Mouse (Mus musculus): ENCODE results near the gene Hsp90ab1. TPM values are rescaled to one million over a fixed set of nuclear protein-coding genes. Genes with fewer than 3 reads are reported as not detected.

Hsp90ab1 gene
- polyA plus RNA-seq, 1 experiment from 2014 or later, result 1,593 TPM

DNA sequence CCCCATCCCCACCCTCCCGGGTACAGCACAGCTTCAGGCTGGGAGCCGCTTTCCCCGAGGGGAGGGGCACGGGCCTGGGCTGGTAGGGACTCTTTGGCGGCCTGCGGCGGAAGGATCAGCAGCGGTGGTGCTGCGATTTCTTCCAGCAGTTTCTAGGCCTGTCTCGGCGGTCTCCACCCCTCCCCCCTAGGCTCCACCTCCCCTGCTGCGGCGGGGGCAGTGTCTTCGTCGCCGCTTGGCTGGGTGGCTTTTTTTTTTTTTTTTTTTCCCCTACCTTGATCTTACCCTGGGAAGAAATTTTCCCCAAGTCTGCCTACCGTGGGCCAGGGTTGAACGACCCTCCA lies 681 bp upstream of the Hsp90ab1 start:
- Histone ChIP-seq H3K4me1 (replicated peaks) (peaks cover 50% of the 10 kb centered on the region), H3K27me3 (no peaks in the 10 kb centered on the region), H3K27ac (peak overlapping the region; percentile 99), H3K4me3 (peak overlapping the region; percentile 99), H3K9ac (peak overlapping the region; percentile 100), H3K36me3 (peaks cover 29% of the 10 kb centered on the region), H3K9me3 (no peaks in the 10 kb centered on the region), H3K4me2 (peak overlapping the region; percentile 79)
- WGBS, result 0% methylated on average over 17 of the region's 18 CpGs
- ATAC-seq (ENCODE audit: low FRiP score), result peak; percentile 67

- Histone ChIP-seq H3K27me3 (no peaks in the 10 kb centered on the region), H3K4me3 (peak overlapping the region; percentile 99), H3K9me3 (no peaks in the 10 kb centered on the region), H3K36me3 (peaks cover 43% of the 10 kb centered on the region), H3K4me2 (peak overlapping the region; percentile 79), H3K9ac (peak overlapping the region; percentile 100), H3K4me1 (replicated peaks) (peaks cover 62% of the 10 kb centered on the region), H3K27ac (peak overlapping the region; percentile 99)
- ATAC-seq (ENCODE audit: low FRiP score), result peak; percentile 64
- WGBS, result under 1% methylated on average over 56 of the region's 57 CpGs
Observed at GRCm38 (mm10) chr17:45572103-45573086, 676 bp downstream of the Hsp90ab1 start.

- peaks cover 75% of the 10 kb centered on the region for H3K4me1 ChIP-seq (replicated peaks)
- WGBS, result 91% methylated on average over 4 of the region's 4 CpGs
Observed at GRCm38 (mm10) chr17:45569999-45570398, 3.1 kb downstream of the Hsp90ab1 start.

DNA sequence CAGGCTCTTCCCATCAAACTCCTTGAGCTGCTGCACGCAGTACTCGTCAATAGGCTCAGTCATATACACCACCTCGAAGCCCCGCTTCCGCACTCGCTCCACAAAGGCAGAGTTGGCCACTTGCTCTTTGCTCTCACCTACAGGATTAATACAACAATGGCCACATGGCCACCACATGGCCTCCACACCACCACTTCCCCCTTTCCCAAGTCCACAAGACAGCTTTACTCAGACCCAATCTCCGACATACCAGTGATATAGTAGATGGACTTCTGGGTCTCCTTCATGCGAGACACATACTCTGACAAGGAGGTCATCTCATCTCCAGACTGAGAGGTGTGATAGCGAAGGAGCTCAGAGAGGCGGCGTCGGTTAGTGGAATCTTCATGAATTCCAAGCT lies 4.1 kb downstream of the Hsp90ab1 start:
- Histone ChIP-seq H3K9me3 (no peaks in the 10 kb centered on the region), H3K27me3 (no peaks in the 10 kb centered on the region), H3K4me3 (no peak overlapping the region), H3K4me2 (no peak overlapping the region), H3K27ac (0 out of 2 replicates have a peak overlapping the region, but pooled peaks have one; percentile 30), H3K4me1 (replicated peaks) (peaks cover 74% of the 10 kb centered on the region), H3K36me3 (peaks cover 62% of the 10 kb centered on the region), H3K9ac (0 out of 2 replicates have a peak overlapping the region, but pooled peaks have one; percentile 15)
- WGBS, result 89% methylated on average over 12 of the region's 12 CpGs
- no peak for ATAC-seq (ENCODE audit: low FRiP score)

More at GRCm38 (mm10) chr17:45569999-45570398, 3.1 kb downstream of the Hsp90ab1 start:
- H3K4me3 ChIP-seq, result no peak overlapping the region
- H3K36me3 ChIP-seq, result peaks cover 62% of the 10 kb centered on the region
- no peak overlapping the region for H3K27ac ChIP-seq
- no peak for ATAC-seq (ENCODE audit: low FRiP score)
- H3K9ac ChIP-seq, result 0 out of 2 replicates have a peak overlapping the region, but pooled peaks have one; percentile 30
- no peaks in the 10 kb centered on the region for H3K9me3 ChIP-seq
- H3K27me3 ChIP-seq, result no peaks in the 10 kb centered on the region
- H3K4me2 ChIP-seq, result no peak overlapping the region

DNA sequence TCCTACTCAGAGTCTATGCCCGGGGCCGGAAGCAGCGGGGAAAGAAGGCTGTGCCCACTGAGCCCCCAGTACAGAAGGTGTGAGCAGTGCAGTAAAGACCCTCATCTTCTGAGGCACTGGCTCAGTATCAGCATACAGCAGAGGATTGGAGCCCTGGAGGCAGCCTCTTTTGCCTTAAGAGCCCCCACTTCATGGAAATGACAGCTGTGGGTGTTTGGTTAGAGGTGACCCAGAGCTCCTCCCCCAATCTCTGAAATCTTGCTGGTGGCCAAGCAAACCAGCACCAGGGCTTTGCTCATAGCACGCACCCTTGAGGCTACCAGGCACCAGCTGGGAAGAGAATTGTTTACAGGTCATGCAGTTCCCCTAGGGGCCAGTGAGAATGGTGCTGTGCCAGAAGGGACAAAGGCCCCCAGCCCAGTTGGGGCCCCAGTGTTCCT lies 5.9 kb downstream of the Hsp90ab1 start:
- peaks cover 73% of the 10 kb centered on the region for H3K4me1 ChIP-seq (replicated peaks)

GRCm38 (mm10) chr17:45566360-45567161 lies 6.5 kb downstream of the Hsp90ab1 start:
- Histone ChIP-seq H3K4me3 (peak overlapping the region; percentile 8; the same call in 1 of the 2 replicates), H3K9me3 (no peaks in the 10 kb centered on the region), H3K4me2 (no peak overlapping the region), H3K9ac (peak overlapping the region; percentile 19; the same call in 1 of the 2 replicates), H3K27me3 (no peaks in the 10 kb centered on the region), H3K27ac (peak overlapping the region; percentile 44), H3K4me1 (replicated peaks) (peaks cover 68% of the 10 kb centered on the region), H3K36me3 (peaks cover 60% of the 10 kb centered on the region)
- WGBS, result 71% methylated on average over 18 of the region's 18 CpGs
- no peak for ATAC-seq (ENCODE audit: low FRiP score)

More for the DNA sequence above, 5.9 kb downstream of the Hsp90ab1 start:
- peak overlapping the region; percentile 44 for H3K27ac ChIP-seq
- WGBS, result 45% methylated on average over 4 of the region's 4 CpGs
- no peaks in the 10 kb centered on the region for H3K9me3 ChIP-seq
- H3K36me3 ChIP-seq, result peaks cover 62% of the 10 kb centered on the region
- no peaks in the 10 kb centered on the region for H3K27me3 ChIP-seq
- no peak for ATAC-seq (ENCODE audit: low FRiP score)
- peak overlapping the region; percentile 8; the same call in 1 of the 2 replicates for H3K4me3 ChIP-seq
- peak overlapping the region; percentile 19; the same call in 1 of the 2 replicates for H3K9ac ChIP-seq
- no peak overlapping the region for H3K4me2 ChIP-seq

GRCm38 (mm10) chr17:45566031-45566359 lies 7.1 kb downstream of the Hsp90ab1 start:
- Histone ChIP-seq H3K9me3 (no peaks in the 10 kb centered on the region), H3K36me3 (peaks cover 55% of the 10 kb centered on the region), H3K27me3 (no peaks in the 10 kb centered on the region), H3K4me3 (no peak overlapping the region), H3K27ac (no peak overlapping the region), H3K4me1 (replicated peaks) (peaks cover 63% of the 10 kb centered on the region), H3K9ac (no peak overlapping the region), H3K4me2 (no peak overlapping the region)
- ATAC-seq (ENCODE audit: low FRiP score), result no peak
- 91% methylated on average over 1 of the region's 1 CpGs for WGBS

GRCm38 (mm10) chr17:45565103-45565502 lies 8.0 kb downstream of the Hsp90ab1 start:
- Histone ChIP-seq H3K36me3 (peaks cover 46% of the 10 kb centered on the region), H3K4me3 (peak overlapping the region; percentile 77), H3K4me2 (peak overlapping the region; percentile 98), H3K9ac (peak overlapping the region; percentile 93), H3K4me1 (replicated peaks) (peaks cover 54% of the 10 kb centered on the region), H3K27ac (peak overlapping the region; percentile 89; the same call in 1 of the 2 replicates), H3K9me3 (no peaks in the 10 kb centered on the region), H3K27me3 (no peaks in the 10 kb centered on the region)
- no peak for ATAC-seq (ENCODE audit: low FRiP score)
- WGBS, result 96% methylated on average over 11 of the region's 11 CpGs

DNA sequence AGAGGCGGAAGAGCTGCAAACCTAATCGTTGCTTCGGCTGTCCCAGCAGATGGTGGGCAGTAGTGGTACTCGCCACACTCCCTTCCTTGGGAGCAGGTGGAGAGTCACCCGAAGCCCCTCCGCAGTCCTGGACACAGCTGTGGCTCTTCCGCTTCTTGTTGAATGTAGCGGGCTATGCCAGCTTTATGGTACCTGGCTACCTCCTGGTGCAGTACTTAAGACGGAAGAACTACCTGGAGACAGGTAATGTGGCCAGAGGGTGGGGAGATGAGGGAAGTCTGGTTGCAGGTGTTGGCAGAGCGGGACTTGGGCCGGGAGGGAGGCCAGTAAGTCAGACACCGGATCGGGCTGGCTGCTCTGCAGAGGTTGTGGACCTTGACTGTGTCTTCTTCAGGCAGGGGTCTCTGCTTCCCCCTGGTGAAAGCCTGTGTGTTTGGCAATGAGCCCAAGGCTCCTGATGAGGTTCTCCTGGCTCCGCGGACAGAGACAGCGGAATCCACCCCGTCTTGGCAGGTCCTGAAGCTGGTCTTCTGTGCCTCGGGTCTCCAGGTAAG lies 8.5 kb downstream of the Hsp90ab1 start:
- H3K4me2 ChIP-seq, result peak overlapping the region; percentile 98
- peaks cover 49% of the 10 kb centered on the region for H3K4me1 ChIP-seq (replicated peaks)
- H3K36me3 ChIP-seq, result peaks cover 41% of the 10 kb centered on the region
- ATAC-seq (ENCODE audit: low FRiP score), result peak; percentile 4; the same call in 1 of the 2 replicates
- peak overlapping the region; percentile 93 for H3K9ac ChIP-seq
- H3K9me3 ChIP-seq, result no peaks in the 10 kb centered on the region
- 8% methylated on average over 18 of the region's 18 CpGs for WGBS
- H3K27me3 ChIP-seq, result no peaks in the 10 kb centered on the region
- peak overlapping the region; percentile 77 for H3K4me3 ChIP-seq
- H3K27ac ChIP-seq, result peak overlapping the region; percentile 89

DNA sequence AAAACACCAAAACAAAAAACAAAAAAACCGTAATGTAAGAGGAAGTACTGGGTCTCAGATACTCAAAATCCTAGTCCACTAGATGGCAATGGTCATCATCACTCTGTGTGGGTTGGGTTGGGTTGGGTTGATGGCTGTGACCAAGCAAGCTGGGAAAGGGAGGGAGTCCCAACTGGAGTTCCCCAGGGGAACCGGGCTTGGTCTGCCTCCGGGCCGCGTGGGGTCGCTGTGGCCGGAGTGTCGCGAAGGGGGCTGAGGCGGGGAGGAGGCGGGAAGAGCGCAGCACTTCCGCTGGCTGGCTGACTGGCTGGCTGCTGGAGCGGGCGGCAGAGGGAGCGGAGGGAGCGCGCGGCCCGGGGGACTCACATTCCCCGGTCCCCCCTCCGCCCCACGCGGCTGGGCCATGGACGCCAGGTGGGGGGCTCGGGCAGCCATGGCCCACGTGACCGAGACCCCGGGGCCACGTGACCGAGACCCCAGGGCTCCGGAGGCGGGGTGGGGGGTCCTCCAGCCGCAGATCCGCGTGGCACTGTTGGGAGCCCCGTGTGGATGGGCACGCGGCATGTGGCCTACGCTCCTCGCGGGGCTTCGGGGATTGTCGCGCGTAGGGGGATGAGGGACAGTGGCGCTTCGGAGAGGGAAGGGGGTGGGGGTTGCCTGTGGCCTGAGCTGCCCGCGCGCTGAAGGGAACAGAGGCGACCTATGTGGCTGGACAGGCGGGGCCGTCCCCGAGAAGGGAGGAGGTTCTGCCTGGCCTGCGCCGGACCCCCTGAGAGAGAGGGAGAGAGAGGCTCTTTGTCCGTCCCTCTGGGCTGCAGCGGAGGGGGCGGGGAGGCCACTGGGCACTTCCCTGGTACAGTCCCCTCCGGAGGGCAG lies 9.2 kb downstream of the Hsp90ab1 start, which contains the start of gene Slc35b2:
TSS of gene Slc35b2 (plus strand) at position 220 of the 876 bp plus-strand sequence.
- Histone ChIP-seq H3K9ac (peak within 1 kb of the TSS; percentile 93), H3K4me3 (peak within 1 kb of the TSS; percentile 77), H3K27me3 (no peaks in the 10 kb centered on the region), H3K36me3 (peaks cover 34% of the 10 kb centered on the region), H3K4me2 (peak within 1 kb of the TSS; percentile 98), H3K9me3 (no peaks in the 10 kb centered on the region), H3K27ac (peak within 1 kb of the TSS; percentile 89), H3K4me1 (replicated peaks) (peaks cover 42% of the 10 kb centered on the region)
- ATAC-seq (ENCODE audit: low FRiP score), result peak; percentile 86
- WGBS, result under 1% methylated on average over 57 of the region's 61 CpGs

DNA sequence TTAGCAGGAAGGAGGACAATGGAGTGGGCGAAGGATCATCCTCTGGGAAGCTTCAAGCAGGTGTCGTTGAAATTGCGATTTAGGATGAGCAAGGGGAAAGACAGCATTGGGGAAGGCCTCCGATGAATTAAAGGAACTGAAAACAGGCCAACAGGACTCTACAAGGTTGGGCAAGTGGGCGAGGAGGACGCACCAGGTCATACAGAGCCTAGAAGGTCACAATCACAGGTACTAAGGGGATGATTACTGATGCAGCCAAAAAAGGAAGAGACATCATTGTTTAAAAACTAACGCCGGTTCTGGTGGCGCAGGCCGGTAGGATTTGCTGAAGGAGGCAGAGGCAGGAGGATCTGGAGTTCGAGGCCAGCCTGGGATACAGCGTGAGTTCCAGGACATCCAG lies 9.9 kb downstream of the Hsp90ab1 start:
- ATAC-seq (ENCODE audit: low FRiP score), result no peak
- Histone ChIP-seq H3K4me1 (replicated peaks) (peaks cover 39% of the 10 kb centered on the region), H3K9ac (no peak overlapping the region), H3K9me3 (no peaks in the 10 kb centered on the region), H3K4me3 (peak overlapping the region; percentile 77; the same call in 1 of the 2 replicates), H3K36me3 (peaks cover 27% of the 10 kb centered on the region), H3K27me3 (no peaks in the 10 kb centered on the region), H3K4me2 (peak overlapping the region; percentile 98), H3K27ac (no peak overlapping the region)
- 82% methylated on average over 12 of the region's 12 CpGs for WGBS
